Mouse (Mus musculus): ENCODE data around the gene Lgi4. TPM values are rescaled to one million over a fixed set of nuclear protein-coding genes. Genes with fewer than 3 reads are reported as not detected.

The Lgi4 gene
- total RNA-seq, 2 experiments from 2014 or later, result 32.5 to 36.7 TPM

GRCm38 (mm10) chr7:31107781-31108180, 48.6 kb downstream of the Lgi4 start:
- DNase-seq, result no peak

DNA sequence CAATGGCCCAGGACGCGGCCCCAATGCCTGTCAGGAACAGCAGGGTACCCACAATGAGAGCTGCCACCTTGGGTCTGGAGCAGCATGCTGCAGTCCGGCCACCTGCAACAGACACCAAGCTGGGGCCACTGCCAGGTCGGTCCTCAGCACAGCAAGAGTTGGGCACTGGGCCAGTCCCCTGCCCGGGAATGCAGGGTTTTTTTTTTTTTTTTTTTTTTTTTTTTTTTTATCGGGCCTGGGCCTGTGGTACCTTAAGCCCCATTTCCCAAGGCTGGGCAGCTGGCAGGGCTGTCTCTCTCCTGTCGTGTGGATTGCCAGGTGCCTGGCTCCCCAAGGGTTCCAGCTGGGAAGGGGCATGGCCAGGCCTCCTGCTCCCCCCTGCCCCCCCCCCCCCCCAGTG, 49.9 kb downstream of the Lgi4 start:
- DNase-seq, result no peak

DNA sequence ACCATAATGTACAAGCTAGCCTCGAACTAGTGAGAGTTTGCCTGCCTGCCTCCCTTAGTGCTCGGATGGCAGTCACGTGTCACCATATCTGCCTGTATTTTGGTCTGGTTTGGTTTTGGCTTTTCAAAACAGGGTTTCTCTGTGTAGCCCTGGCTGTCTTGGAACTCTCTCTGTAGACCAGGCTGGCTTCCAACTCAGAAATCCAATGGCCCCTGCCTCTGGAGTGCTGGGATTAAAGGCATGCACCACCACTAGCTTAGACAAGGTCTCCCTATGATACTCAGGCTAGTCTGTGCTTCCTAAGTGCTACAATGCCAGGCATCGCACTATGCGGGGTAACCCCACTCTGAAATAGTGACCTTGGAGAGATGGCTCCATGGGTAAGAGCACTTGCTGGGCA, 50.7 kb downstream of the Lgi4 start:
- DNase-seq, result no peak

DNA sequence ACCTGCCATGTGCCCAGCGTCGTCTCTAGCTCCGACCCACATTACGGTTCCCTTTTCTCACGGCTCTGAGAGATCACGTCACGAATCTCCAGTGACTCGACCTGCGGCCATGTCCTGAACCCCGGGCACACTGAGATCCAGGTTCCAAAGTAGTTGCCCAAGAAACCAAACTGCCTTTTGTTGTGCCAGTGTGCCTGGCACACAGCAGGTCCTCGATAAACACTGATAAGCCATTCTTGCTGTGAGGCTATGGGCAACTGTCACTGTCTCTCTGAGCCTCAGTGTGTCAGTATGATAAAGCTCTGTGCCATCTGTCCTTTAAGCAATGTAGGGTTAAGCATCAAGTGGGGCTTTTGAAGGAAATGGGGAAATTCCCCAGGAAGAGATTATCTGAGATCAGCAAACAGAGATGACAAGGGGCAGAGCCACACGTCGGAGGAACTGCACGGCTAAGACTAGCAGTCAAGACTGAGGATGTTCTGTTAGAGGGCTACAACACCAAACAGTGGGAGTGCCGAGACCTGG, 51.8 kb downstream of the Lgi4 start:
- no peak for DNase-seq

- DNase-seq, result no peak
Measured at GRCm38 (mm10) chr7:31112036-31112435, 52.9 kb downstream of the Lgi4 start.

- no peak for DNase-seq
Measured at GRCm38 (mm10) chr7:31113800-31114199, 54.7 kb downstream of the Lgi4 start.

DNA sequence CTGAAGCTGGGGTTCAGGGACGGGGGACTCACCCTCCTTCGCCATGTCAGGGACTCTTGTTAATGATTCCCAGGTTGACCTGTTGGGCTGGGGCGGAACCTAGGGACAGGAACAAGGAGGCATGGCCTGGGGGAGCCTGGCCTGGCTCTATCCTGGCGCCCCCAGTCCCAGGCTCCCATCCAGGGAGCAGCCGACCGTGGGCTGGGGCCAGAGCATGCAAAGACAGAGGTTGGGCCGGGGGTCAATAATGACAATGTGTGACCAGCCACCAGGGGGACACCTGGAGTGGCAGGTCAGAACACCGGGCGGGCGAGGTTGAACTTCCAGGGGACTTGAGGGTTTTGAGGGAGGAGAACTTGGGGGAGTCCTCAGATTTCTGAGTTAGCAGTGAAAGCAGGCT, 55.5 kb downstream of the Lgi4 start:
- DNase-seq, result no peak

- DNase-seq, result no peak
Measured at GRCm38 (mm10) chr7:31115182-31115581, 56.0 kb downstream of the Lgi4 start, which contains the start of gene Hpn. Gene Hpn, minus strand, starts transcription at chr7:31115290.

GRCm38 (mm10) chr7:31115587-31116043, 56.5 kb downstream of the Lgi4 start:
- no peak for DNase-seq

- no peak for DNase-seq
Measured at GRCm38 (mm10) chr7:31116721-31117145, 57.6 kb downstream of the Lgi4 start.

DNA sequence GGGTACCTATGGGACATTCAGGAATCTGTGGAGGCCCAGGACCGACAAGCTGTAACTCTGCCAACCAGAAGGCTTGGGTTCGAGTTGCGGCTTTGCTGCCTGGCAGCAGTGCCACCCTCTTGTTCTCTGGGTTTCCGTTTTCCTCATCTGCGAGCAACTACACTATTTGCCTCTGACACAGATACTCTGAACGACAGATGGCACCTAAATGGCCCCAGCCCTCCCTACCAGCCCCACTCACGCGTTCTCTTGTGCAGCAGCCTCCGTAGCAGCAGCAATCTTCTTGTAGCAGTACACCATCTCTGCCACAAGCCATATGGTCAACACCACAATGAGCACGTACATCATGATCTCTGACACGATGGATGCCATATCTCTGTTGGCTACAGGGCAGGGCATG, 58.3 kb downstream of the Lgi4 start:
- DNase-seq, result peak; percentile 68 to 72

DNA sequence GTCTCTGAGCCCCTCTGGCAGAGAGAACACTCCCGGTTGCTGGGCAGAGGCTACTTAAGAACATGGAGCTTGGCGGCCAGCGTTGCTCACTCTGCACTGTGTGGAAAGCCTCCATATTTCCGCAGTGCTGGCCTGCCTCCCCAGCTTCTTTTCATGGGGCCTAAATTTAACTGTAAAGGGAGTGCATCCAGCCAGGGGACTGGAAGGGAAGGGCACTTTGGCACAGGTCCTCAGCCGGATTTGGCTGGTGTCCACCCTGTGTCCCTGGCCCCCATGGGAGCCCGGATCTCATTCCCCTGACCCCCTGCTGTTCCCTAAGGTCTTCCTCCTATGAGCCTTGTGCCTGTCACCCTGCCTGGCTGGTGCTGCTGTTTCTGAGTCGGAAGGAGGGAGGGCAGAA, 59.3 kb downstream of the Lgi4 start:
- DNase-seq, result no peak

- no peak for DNase-seq
Measured at GRCm38 (mm10) chr7:31119556-31119955, 60.4 kb downstream of the Lgi4 start.

Small RNA genes within 50 kb of the gene (microRNA-seq; reads per million reads assigned to microRNA genes)
- gene Mir7050, result 0 reads per million in 2 experiments

Other genes starting within 250 kb of the Lgi4 start
- gene Ffar2, start 235.6 kb upstream of the Lgi4 start, total RNA-seq (2021), result not detected
- gene Ffar3, start 203.2 kb upstream of the Lgi4 start, total RNA-seq (2021), result not detected
- not detected for gene Ffar1, start 197.8 kb upstream of the Lgi4 start, total RNA-seq (2021)
- not detected for gene Cd22, start 179.0 kb upstream of the Lgi4 start, total RNA-seq (2021)
- gene Mag, start 144.5 kb upstream of the Lgi4 start, total RNA-seq (2021), result 100 to 1,000 TPM; 196 to 197 TPM
- not detected for gene Hamp2, start 134.7 kb upstream of the Lgi4 start, total RNA-seq (2021)
- gene Hamp, start 115.3 kb upstream of the Lgi4 start, total RNA-seq (2021), result not detected
- 100 to 1,000 TPM; 116 to 126 TPM for gene Usf2, start 102.5 kb upstream of the Lgi4 start, total RNA-seq (2021)
- gene Lsr, start 85.9 kb upstream of the Lgi4 start, total RNA-seq (2021), result 1 to 10 TPM; 7.5 to 7.7 TPM
- under 1 TPM; 0.17 to 0.43 TPM for gene Fam187b, start 85.6 kb upstream of the Lgi4 start, total RNA-seq (2021)
- gene Fxyd5, start 16.9 kb upstream of the Lgi4 start, total RNA-seq (2021), result 10 to 100 TPM; 23.3 to 26.5 TPM
- gene Fxyd7, start 7.9 kb upstream of the Lgi4 start, total RNA-seq (2021), result 100 to 1,000 TPM; 111 to 125 TPM
- gene Fxyd1, start 2.1 kb upstream of the Lgi4 start, total RNA-seq (2021), result 100 to 1,000 TPM in 1 of 2 experiments, 10 to 100 TPM in 1; 85.4 to 102 TPM
- gene Fxyd3, start 17.4 kb downstream of the Lgi4 start, total RNA-seq (2021), result not detected
- 1 to 10 TPM; 4.6 to 6.8 TPM for gene Hpn, start 55.9 kb downstream of the Lgi4 start, total RNA-seq (2021)
- gene Scn1b, start 67.7 kb downstream of the Lgi4 start, total RNA-seq (2021), result 100 to 1,000 TPM; 548 to 620 TPM
- gene Gramd1a, start 96.6 kb downstream of the Lgi4 start, total RNA-seq (2021), result 100 to 1,000 TPM; 111 to 118 TPM
- gene Scgb2b2, start 231.2 kb downstream of the Lgi4 start, total RNA-seq (2021), result not detected
- not detected for gene Scgb1b2, start 232.5 kb downstream of the Lgi4 start, total RNA-seq (2021)